Mouse (Mus musculus): ENCODE measurements at regions not wholly inside any gene's neighbourhood (a gene's known extent, or its start where the extent isn't known, plus 50 kb on each side); places are given as distances from the start of the nearest gene placed in this dataset.
A peak's percentile ranks its signal among the peaks of the same experiment; 100 is the strongest.

DNA sequence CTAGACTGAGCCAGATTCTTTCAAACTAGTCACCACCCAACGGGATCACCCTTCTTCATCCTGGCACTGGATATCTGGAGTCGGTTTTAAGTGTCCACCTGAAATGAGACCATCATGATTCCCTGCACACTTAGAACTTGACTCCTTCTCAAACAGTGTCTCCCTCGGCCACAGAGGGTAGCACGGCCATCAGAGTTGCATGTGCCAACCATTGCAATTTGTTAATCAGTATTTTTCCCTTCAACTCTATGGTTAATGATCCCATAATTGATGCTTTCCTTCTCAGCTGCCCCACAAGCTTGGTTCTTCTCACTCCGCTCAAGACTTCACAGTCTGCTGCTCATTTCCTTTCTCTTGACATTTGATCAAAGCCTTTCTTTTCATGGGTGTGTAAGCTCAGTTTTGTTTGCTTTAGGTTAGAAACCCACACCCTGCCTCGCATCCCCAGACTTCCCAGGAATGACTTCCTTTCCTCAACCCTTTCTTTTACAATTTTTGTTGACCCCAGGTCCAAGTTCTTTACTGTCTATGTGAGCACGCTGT, 253.0 kb upstream of the Fam19a5 start:
- DNase-seq, result no peak

DNA sequence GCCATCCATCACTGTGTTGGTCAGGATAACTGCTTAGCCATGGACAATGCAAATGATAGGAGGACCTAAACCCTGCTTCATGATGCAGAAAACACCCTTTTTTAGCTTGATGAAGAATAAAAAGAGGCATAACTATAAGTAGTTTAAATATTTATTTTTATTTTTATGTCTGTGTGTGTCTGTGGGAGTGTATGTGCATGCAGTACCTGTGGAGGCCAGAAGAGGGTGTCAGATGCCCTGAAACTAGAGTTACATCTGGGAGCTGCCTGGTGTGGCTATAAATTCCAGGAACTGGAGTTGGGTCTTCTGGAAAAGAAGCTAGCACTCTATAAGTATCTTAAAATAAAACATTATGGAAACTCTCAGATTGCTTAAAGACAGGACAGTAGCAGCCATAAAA, 224.2 kb upstream of the Fam19a5 start:
- DNase-seq, result no peak

DNA sequence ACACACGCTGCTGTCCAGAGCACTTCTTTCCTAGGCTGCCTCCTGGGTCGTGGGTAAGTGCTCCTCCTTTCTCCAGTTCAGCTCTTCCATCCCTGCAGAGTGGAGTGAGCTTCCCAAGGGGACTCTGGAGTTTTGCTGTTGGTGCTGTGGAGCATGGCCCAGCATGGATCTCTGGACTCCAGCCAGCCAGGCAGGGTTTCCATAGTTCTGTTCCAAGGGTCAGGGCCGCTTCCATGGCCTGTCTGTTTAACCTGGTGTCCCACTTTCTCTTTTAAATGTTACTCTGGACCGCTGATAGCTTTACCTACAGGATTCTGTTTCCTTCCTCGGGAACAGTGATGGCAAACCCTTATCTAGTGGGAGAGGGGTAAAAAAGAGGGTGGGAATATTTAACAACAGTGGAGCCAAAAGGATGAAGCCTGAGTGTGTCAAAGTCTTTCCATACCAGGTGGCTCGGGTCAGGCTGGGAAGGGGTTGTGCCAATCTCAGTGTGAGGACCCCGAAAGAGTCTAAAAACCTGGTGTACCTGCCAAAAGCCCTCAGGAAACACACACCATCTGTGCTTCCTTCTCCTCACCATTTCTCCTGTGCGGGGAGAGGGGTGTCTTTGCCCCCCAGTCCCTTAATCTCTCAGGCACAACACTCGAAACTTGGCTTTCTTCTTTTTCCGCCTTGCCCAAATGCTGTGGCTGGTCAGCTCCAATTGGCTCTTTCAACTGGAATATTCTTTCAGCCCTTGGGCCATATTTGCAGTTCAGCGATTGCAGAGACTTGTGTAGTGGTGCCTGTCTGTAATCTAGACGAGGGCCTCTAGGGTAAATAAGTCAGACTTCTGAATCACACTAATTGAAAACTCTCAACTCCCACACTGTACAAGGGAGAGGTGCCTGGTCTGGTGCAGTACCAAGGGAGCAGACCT, 222.8 kb upstream of the Fam19a5 start:
- no peak for DNase-seq

DNA sequence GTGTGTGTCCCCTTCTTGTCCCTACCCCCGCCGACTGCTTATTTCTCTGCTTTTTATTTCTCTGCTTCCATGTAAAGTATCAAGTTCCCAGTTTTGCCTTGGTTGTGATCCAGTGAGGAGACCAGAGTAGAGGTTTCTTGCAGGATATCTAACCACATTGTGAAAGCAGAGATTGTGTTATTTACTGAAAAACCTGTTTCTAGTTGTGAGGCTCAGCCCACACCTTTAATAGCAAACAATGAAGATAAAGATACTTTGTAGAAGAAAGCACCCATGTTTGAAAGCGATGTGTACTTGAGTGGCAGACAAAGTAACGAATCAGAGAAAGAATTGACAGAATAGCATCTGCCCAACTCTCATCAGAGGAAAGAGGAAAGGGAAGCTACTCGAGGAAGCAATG, 218.7 kb upstream of the Fam19a5 start:
- DNase-seq, result no peak

DNA sequence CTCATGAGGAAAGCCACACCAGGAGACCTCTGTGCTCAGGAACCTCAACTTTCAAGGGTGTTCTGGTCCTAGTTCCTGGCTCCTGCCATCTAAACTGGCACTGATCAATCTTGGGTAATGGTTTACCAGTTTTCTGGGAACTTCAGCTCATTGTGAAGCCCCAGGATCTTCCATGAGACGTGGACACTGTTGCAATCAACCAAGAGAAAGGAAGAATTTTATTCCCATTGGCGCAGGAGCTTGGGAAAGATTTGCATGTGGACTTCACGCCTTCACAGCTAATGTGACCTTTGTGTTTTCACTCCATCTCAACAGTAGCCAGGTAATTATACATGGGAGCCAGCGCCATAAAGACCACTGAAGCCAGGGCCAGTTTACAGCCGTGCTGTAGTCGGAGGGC, 217.8 kb upstream of the Fam19a5 start:
- no peak for DNase-seq

DNA sequence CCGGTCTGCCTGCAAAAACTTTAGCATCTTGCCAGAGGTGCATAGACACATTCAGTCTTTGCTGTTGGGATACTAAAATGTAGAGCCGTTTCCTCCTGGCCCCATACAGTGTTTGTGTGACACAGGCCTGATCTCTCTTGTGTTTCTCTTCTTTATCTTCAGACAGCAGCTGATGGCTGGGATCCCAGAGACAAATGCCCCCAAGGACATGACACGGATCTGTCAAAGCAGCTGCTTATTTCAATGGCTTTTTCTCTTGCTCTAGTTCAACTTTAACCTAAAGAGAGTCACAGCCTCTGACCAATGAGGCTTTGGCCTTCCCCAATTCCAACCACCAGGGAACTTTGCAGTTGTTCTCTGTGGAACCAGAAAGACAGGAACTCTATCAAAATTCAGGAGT, 211.7 kb upstream of the Fam19a5 start:
- DNase-seq, result no peak

DNA sequence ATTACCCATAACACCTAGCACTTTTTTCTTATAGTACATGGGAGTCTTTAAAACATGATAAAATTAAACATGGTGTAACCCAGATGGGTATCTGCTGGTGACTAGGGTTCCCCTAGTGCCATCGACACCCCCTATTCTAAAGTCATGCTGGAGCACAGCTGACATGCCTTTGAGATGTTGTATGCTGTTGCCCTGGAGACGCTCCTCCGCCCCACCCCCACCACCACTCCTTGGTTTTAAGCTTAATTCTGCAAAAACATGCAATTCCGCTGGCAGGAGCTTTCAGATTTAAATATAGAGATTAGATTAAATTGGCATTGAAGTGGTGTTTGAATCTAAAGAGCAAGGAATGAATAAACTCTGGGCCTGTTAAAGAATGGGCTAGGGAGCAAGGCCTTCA, 210.6 kb upstream of the Fam19a5 start:
- no peak for DNase-seq

DNA sequence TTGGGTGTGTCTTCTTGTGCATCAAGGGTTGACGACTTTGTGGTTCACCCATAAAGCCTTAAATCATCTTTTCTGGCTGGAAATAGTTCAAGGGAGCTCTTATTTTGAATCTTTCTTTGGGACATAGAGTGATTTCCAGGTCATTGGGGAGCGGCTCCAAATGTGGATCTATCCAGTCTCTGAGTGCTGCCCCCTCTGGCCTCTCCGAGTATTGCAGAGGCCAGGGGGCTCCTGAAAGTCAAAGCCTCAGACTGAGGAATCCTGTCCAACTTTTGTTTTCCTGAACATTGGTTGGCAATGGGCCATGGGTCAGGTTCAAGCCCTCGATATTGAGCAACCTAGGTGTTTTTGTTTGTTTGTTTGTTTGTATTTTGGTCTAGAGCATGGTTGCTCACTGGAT, 209.7 kb upstream of the Fam19a5 start:
- no peak for DNase-seq

DNA sequence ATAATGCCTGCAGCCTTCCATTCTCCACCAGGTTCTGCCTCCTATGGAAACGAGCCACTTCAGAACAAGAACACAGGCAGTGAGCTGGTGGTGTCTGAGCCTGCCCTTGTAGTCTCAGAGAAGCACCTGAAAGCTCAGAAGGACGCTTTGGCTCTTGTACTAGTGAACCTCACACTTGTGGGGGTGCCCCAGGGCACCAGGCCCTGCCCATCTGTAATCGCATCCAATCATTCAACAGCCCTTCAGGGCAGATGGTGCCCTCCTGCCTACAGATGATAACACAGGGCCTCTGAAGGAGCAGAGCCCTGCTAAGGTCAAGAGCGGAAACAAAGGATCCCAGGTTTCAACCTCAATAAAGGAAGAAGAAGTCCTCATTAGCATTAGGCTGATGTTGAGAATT, 208.8 kb upstream of the Fam19a5 start:
- no peak for DNase-seq

DNA sequence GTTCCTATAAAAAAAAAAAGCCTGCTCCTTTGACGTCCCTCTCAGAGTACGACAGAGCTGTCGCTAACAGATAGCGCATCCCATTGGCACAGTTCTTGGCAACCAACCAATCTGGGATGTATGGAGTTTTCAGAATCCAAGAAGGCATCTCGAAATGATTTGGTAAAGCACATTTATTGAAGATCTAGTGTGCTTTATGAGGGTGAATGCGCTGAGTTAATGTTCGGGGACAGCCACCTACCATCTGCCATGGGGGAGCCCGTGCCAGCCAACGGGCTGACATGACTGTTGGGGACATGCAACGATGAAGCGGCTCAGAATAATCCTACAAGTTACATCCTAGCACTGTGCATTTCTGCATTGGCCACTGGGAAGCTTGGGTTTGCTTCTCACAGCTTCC, 208.4 kb upstream of the Fam19a5 start:
- DNase-seq, result peak; percentile 64

DNA sequence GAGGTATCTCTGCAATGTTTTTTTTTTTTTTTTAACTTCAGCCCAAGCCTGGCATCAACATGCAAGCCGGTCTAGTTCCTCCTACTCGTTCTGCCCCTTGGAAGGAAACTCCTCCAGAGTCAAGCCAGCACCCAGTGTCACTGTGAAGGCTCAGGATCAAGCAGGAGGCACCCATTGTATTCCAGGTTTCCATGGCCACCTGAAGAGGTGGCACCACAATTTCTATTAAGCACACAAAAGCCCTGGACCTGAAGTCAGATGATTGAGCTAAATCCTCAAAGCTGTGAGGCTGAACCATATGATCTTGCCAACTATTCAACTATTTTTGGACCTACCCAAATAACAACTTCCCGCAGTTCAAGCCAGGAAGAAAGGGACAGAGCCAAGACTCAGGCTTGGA, 204.2 kb upstream of the Fam19a5 start:
- DNase-seq, result no peak

DNA sequence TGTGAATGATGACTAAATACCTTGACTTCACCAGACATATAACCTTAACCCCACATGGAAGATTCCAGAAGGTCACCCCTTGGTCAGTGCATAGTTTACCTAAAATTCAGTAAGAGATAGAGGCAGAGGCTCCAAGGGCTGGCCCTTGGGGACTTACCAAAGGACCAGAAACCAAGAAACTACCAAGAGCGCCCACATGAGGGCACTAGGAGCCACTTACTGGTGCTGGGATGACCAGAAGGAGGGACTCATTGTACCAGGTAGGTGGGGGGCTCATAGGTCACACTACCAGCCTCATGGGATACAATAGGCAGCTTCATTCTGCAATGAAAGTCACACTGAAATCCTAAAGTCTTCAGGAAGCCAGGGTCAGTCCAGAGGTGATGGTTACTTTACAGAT, 201.4 kb upstream of the Fam19a5 start:
- no peak for DNase-seq

DNA sequence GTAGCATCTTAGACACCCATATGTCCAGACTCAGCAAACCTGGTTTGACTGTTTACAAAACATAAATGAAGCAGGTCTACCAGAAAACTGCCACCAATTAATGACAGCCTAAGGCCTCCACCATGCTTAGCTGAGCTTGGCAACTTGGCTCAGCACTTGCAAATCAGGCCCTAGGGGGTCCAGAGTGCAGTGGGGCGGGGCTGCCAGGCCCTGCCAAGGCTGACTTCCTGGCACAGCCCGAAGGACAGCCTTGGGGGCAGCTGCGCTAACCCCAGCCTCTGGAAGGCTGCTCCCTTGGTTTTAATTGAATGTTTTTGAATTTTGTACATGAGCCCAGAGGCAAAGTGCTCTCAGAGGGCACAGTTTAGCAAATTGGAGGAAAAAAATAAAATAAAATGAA, 198.3 kb upstream of the Fam19a5 start:
- no peak for DNase-seq

DNA sequence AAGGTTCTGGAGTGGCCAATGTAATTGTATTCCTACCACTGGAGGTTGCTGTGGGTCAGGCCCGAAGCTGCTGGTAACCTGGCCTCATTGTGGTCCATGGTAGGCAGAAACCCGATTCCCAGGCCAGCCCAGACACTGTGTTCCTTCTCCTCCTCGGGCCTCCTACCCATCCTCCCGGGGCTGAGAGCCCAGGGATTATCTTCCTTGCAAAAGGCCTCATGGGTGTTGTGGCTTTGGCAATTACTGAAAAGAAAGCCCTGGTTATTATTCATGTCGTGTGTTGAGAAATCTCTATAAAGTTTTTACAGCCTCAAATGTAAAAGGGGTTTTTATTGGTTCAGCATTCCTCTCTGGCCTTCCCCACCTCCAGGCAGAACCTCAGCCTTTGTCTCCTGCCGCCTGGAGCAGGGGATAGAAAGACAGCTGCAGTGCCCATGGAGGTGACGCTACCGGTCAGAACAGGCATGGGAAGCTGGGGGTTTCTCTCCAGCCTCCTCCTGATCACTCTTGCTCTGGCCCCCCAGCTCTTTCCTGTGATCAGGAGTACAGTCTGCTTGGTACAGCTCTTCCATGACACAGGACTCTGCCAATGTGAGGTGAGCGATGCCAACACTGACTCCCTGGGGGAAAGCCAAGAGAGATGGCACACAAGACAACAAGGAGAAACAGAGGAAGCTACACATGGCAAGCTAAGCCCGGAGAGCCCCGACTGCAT, 194.4 kb upstream of the Fam19a5 start:
- DNase-seq, result peak; percentile 55

DNA sequence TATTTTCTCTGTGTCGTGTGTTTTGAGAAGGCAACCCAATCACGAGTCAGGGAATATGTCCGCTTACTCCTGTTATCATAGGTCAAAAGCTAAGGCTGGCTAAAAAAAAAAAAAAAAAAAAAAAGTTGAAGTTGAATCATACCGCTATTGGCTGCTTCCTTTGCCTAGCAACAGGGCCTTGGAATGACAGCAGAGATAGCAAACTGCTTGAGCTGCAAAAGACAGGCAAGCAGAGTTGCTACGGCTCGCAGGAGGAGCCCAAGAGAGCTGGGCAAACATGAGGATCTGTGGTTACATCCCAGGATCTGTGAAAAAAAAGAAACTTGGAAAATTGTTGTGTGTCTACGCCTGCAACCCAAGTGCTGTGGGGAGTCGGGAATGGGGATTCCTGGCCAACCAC, 191.3 kb upstream of the Fam19a5 start:
- no peak for DNase-seq

DNA sequence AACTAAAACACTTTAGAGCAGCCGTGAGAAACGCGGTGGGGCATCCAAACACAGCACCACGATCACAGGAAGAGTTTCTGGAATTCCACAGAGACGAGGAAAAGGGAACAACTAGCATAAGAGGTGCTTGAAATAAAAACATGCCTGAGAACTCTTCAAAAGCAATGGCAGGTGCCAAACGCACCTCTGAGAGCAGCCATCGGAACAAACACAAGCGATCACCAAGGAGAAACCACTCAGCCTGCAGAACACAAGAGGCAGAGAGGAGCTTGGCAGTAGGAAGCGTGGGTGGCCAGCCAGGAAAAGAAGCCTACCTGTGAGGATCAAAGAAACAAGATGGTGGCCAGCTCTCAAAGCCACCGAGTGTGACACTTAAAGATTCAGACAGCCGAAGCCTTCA, 190.2 kb upstream of the Fam19a5 start:
- DNase-seq, result no peak

DNA sequence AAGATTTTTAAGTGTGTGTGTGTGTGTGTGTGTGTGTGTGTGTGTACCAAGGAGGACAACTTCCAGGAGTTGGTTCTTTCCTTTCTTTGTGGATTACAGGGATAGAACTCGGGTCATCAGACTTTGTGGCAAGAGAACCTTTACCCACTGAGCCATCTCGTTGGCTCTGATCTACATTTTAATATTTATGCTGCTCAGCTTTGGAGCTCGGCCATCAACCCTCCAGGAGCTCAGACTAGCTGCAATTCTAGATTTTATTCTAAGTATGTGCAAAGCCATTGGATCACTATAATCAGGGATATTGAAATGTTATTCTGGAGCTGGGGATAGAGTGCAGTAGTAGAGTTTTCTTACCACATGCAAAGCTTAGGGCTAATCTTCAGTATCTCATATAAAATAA, 183.6 kb upstream of the Fam19a5 start:
- DNase-seq, result no peak

DNA sequence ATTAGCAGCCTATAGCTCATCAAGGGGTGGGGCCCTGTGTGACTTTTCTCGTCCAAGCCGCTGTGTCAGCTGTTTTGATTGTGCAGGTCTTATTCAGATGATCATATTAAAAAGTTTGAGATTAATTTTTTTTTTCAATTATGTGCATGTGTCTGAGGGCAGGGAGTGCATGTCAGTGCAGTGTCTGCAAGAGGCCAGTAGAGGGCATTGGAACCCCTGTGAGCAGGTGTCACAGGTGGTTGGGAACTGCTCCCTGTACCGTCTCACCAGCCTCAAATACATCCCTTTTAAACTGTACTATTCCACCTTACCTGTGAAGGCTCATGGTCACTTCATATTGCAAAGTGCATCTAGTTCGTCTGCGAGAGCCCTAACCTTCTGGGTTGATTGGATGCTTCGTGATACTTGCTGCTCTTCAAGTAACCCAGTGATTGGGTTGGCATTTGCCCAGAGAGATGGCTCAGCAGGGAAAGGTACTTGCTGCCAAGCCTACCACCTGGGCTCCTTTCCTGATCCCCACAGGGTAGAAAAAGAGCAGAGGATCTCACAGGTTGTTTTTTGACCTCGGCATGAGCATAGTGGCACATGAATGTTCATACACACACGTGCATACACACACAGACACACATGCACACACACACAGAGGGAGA, 178.3 kb upstream of the Fam19a5 start:
- DNase-seq, result peak; percentile 33

DNA sequence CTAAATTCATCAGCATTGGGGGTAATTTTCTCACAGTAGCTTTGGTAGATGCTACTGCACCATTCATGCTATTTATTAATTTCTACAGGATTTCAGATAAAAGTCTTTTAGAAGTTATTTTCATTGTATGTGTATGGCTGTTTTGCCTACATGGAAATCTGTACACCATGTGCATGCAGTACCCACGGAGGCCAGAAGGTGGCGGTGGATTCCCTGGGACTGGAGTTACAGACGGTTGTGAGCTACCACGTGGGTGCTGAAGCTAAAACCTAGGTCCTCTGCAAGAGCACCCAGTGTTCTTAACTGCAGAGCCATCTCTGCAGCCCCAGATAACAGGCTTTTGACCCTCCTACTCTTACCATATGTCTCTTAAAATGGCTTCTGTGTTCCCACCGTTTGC, 176.7 kb upstream of the Fam19a5 start:
- no peak for DNase-seq

DNA sequence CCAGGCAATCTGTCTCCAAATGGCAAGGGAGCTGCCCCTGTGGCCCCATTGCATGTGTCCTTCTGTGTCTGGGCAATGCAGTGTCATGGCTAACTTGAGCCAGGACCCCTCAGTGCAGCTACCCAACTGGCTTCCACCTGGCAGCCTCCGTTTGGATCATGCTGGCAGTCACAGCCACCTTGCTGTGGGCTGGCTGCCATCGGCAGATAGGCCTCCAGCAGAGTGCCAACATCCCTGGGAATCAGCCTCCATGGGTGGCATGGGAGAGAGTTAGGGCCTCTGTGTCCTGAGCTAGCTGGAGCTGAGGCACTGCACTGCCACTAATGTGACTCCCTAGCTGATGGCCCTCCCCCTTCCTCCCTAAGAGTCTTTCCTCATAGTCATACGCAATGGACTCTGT, 174.7 kb upstream of the Fam19a5 start:
- DNase-seq, result no peak

DNA sequence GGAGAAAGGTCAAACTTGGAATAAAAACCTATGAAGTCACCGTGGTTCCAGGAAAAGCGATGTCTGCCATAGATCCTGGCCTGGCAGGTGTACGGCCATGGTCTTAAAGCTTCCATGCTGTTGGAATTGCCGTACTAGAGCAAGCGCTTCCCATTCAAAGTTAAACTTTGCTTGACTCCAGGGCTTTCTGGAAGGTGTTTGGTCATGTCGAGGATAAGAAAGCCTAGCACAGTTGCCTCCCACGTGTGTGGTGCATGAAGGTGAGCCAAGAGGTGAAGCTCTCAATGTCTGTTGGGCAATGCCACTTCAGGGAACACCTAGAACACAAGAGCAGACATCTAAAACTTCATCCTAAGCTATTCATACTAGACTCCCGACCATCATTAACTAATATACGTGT, 174.3 kb upstream of the Fam19a5 start:
- DNase-seq, result no peak

DNA sequence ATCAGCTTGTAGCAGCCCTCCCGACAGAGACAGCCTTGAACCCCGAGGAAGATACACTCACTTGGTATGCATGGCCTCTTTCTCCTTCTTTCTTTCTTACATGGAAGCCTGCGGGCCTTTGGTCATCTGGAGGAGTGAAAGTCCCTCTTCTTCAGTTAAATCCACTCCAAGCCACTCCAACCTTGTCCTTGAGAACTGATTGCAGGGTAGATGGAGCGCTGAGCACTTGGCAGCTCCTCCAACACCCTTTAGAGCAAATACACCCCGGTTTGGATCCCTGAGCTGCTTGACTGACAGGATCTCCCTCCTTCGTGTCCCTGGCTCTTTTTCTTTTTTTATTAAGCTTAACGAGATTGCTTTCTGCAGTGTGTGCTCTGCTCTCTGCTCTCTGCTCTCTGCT, 173.3 kb upstream of the Fam19a5 start:
- DNase-seq, result no peak

DNA sequence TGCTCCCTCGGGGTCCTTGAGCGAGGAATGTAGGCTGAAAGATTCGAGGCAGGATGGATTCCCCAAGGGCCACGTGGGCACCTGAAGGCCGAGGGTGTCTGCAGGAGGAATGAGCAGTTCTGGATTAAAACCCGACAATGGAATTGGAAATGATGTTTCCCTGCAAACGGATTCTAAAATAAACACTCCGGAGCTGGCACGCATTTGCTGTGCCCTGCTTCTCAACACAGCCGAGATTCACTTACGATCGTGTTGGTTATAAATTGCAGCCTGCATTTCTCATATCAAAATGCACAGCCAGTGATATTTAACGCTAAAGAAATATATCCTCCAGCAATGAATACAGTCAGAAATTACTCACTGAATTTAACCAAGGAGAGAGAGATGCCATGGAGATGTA, 169.4 kb upstream of the Fam19a5 start:
- DNase-seq, result no peak

All from cerebellum, adult 8-10 months (tissue).